Mouse (Mus musculus) hindbrain, embryonic 14.5 days (tissue): ENCODE data around the gene Hmg20a. TPM values are rescaled to one million over a fixed set of nuclear protein-coding genes. Genes with fewer than 3 reads are reported as not detected.

ENCODE experiments used
- ATAC-seq: fragments of 200-750 bp; cut with Nextera tagmentation; 2 replicates; pipeline ENCODE4 v1.8.0; 2017; ENCODE audit warnings: moderate number of reproducible peaks, mild to moderate bottlenecking, moderate TSS enrichment, moderate library complexity; ENCODE audit not compliant: low FRiP score
- DNase-seq: peaks from one replicate; pipeline ENCODE4 v3.0.0-alpha.2; 2015; ENCODE audit warnings: low spot score
- H3K27ac ChIP-seq: fragments of 300-500 bp; sonication (generic); 2 replicates; pipeline ENCODE4 v1.5.1; 2014; ENCODE audit warnings: mild to moderate bottlenecking, moderate library complexity
- H3K27me3 ChIP-seq: fragments of 300-500 bp; sonication (generic); 2 replicates; pipeline ENCODE4 v1.6.1; 2014; ENCODE audit warnings: mild to moderate bottlenecking, low read length, mixed read lengths; ENCODE audit not compliant: control insufficient read depth, insufficient read depth
- H3K36me3 ChIP-seq: fragments of 300-500 bp; sonication (generic); replicated peaks from 2 replicates; pipeline ENCODE4 v1.6.1; 2014; ENCODE audit not compliant: control insufficient read depth, insufficient read depth
- H3K4me1 ChIP-seq: fragments of 300-500 bp; sonication (generic); replicated peaks from 2 replicates; pipeline ENCODE4 v1.6.1; 2014; ENCODE audit warnings: antibody characterized with exemption, low read length, mixed read lengths; ENCODE audit not compliant: control insufficient read depth, insufficient read depth
- H3K4me2 ChIP-seq: fragments of 300-500 bp; sonication (generic); replicated peaks from 2 replicates; pipeline ENCODE4 v1.6.1; 2014; ENCODE audit warnings: mild to moderate bottlenecking, moderate library complexity
- H3K4me3 ChIP-seq: fragments of 300-500 bp; sonication (generic); replicated peaks from 2 replicates; pipeline ENCODE4 v1.5.1; 2014; ENCODE audit warnings: mild to moderate bottlenecking, low read length
- H3K9ac ChIP-seq: fragments of 300-500 bp; sonication (generic); 2 replicates; pipeline ENCODE4 v1.6.1; 2014
- H3K9me3 ChIP-seq: fragments of 300-500 bp; sonication (generic); 2 replicates; pipeline ENCODE4 v1.6.1; 2016; ENCODE audit warnings: low read length; ENCODE audit not compliant: control insufficient read depth
- WGBS: fragments of 180-500 bp; shearing (Covaris S2); extraction: QIAGEN DNeasy Blood & Tissue Kit; methylation state at CpG from one replicate; pipeline ENCODE4 v1.1.7; 2014; 5-methylcytosine and 5-hydroxymethylcytosine counted together
- polyA plus RNA-seq: library from polyadenylated mRNA; unstranded; fragments of >200 nt; fragmentation: Nextera tagmentation; extraction: Ambion mirVana; gene quantifications from 2 replicates; pipeline ENCODE4 v1.2.1, GENCODE M21; 2014

Hmg20a gene
- polyA plus RNA-seq, 1 experiment from 2014 or later, result 75.7 TPM

DNA sequence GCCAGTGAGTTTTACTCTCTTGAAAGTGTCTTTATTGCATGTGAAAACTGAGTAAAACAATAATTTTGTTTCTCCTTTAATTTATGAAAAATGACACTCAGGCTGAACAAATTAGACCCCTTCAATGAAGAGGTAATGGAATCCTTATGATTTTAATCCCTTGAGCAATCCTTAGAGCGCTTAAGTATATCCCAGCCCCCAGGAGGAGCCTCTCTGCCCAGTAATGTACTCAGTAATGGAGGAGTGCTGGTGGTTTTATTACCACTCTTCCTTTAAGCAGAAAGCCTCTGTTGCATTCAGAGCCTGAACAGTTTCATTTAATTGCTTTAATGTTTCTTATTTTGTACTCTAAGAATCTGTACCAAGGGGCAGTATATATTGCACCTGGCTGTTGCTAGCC is 67.0 kb downstream of the Hmg20a start:
- Histone ChIP-seq H3K4me2 (no peak overlapping the region), H3K9me3 (no peaks in the 10 kb centered on the region), H3K4me3 (no peak overlapping the region), H3K9ac (no peak overlapping the region), H3K4me1 (0 out of 2 replicates have a peak, but pooled peaks cover 4% of the 10 kb centered on the region), H3K36me3 (peaks cover 57% of the 10 kb centered on the region), H3K27ac (0 out of 2 replicates have a peak overlapping the region, but pooled peaks have one; percentile 14), H3K27me3 (no peaks in the 10 kb centered on the region)
- ATAC-seq (no peak), DNase-seq (no peak)
- 69% methylated on average over 1 of the region's 1 CpGs for WGBS

DNA sequence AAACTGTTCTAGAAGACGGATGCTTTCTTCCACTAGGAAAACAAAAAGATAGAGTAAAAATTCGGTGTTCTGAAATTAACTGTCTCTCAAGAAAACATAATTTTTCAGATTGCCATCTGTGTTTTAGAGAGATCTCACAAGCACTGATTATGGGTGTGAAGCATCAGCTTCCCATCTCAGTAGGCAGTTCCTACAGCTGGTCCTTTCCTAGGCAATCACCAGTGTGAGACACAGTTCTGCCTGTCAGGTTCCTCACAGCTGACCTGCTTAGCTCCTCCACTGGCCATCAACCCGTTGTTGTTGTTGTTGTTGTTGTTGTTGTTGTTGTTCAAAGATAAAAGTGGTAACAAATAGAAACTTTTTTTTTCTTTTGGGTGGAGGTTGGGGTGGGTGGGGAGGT is 67.7 kb downstream of the Hmg20a start:
- H3K4me2 ChIP-seq, result no peak overlapping the region
- WGBS, result 87% methylated on average over 3 of the region's 3 CpGs
- H3K36me3 ChIP-seq, result peaks cover 64% of the 10 kb centered on the region
- no peaks in the 10 kb centered on the region for H3K27me3 ChIP-seq
- H3K9ac ChIP-seq, result no peak overlapping the region
- no peak for ATAC-seq
- no peak overlapping the region for H3K27ac ChIP-seq
- 0 out of 2 replicates have a peak, but pooled peaks cover 4% of the 10 kb centered on the region for H3K4me1 ChIP-seq
- no peak overlapping the region for H3K4me3 ChIP-seq
- H3K9me3 ChIP-seq, result no peaks in the 10 kb centered on the region
- no peak for DNase-seq

GRCm38 (mm10) chr9:56487651-56488050 is 69.2 kb downstream of the Hmg20a start:
- Histone ChIP-seq H3K4me2 (no peak overlapping the region), H3K36me3 (peaks cover 68% of the 10 kb centered on the region), H3K9ac (no peak overlapping the region), H3K9me3 (no peaks in the 10 kb centered on the region), H3K4me1 (0 out of 2 replicates have a peak, but pooled peaks cover 11% of the 10 kb centered on the region), H3K27me3 (no peaks in the 10 kb centered on the region), H3K4me3 (no peak overlapping the region), H3K27ac (no peak overlapping the region)
- 96% methylated on average over 3 of the region's 3 CpGs for WGBS
- no peak for ATAC-seq
- DNase-seq, result no peak

DNA sequence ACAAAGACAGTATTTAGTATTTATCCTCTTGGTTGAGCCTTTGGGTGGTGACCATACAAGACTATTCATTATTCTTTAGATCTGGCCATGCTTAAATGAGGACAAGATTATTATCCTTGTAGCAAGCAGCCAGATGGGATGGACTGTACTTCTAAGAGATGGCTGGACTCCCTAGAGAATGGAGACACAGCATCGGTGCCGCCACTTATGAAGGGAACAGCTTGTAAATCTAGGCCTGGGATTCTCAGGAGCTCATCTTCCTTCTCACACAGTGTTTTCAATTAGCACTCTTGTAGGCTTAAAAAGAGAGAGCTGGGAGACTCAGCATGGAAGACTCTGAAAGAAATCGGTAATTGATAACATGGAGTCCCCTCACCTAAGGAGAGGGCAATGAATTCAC is 74.0 kb downstream of the Hmg20a start:
- no peak overlapping the region for H3K4me2 ChIP-seq
- ATAC-seq, result no peak
- 35% methylated on average over 3 of the region's 3 CpGs for WGBS
- H3K9me3 ChIP-seq, result no peaks in the 10 kb centered on the region
- no peak overlapping the region for H3K9ac ChIP-seq
- peak overlapping the region; percentile 54; the same call in 1 of the 2 replicates for H3K27ac ChIP-seq
- DNase-seq, result no peak
- H3K4me3 ChIP-seq, result no peak overlapping the region
- no peaks in the 10 kb centered on the region for H3K27me3 ChIP-seq
- peaks cover 64% of the 10 kb centered on the region for H3K36me3 ChIP-seq
- H3K4me1 ChIP-seq, result peaks cover 25% of the 10 kb centered on the region; the same call in 1 of the 2 replicates

DNA sequence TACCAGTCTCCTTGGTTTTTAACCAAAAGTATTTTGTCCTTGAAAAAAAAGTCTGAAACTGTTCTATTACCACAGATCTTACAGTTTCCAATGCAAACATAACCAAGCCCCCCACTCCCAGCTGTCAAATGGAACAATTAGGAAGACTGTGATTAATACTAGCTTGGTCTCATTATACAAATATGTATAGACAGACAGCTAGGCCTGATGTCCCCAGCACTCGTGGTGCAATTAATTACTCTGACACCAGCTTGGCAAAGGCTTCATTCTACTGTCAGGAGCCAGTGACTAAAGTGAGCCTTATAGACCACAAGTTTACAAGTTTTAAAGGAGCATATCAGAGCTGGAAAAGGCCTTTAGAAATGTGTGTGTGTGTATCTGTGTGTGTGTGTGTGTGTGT is 74.5 kb downstream of the Hmg20a start:
- H3K9ac ChIP-seq, result no peak overlapping the region
- DNase-seq, result peak; percentile 61
- peaks cover 60% of the 10 kb centered on the region for H3K36me3 ChIP-seq
- H3K9me3 ChIP-seq, result no peaks in the 10 kb centered on the region
- H3K4me1 ChIP-seq, result peaks cover 25% of the 10 kb centered on the region
- 31% methylated on average over 1 of the region's 1 CpGs for WGBS
- ATAC-seq, result peak; percentile 43; the same call in 1 of the 2 replicates
- H3K4me2 ChIP-seq, result no peak overlapping the region
- no peaks in the 10 kb centered on the region for H3K27me3 ChIP-seq
- no peak overlapping the region for H3K4me3 ChIP-seq
- peak overlapping the region; percentile 54; the same call in 1 of the 2 replicates for H3K27ac ChIP-seq

DNA sequence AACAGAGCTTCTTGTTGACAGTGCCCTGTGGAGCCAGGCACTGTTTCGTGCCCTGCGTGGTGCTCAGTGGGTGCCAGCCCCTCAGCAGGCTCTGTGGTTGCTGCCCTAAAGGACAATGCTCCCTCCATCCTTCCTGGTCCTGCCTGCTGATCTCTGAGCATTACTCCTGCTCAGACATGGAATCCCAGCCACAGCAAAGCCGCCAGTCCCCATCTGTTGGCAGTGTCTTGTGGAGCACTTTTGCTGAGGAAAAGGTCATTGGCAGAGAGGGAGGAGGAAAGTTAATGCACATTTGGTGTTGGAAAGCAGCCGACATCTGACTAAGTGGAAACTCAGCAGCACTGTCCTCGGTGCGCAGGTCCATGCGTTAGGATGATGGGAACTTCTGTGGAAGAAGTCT is 76.7 kb downstream of the Hmg20a start:
- H3K36me3 ChIP-seq, result peaks cover 39% of the 10 kb centered on the region
- peaks cover 25% of the 10 kb centered on the region for H3K4me1 ChIP-seq
- H3K27me3 ChIP-seq, result no peaks in the 10 kb centered on the region
- ATAC-seq, result no peak
- no peak overlapping the region for H3K4me3 ChIP-seq
- H3K9ac ChIP-seq, result no peak overlapping the region
- no peak for DNase-seq
- 29% methylated on average over 7 of the region's 7 CpGs for WGBS
- H3K9me3 ChIP-seq, result no peaks in the 10 kb centered on the region
- H3K27ac ChIP-seq, result peak overlapping the region; percentile 51; the same call in 1 of the 2 replicates
- no peak overlapping the region for H3K4me2 ChIP-seq

DNA sequence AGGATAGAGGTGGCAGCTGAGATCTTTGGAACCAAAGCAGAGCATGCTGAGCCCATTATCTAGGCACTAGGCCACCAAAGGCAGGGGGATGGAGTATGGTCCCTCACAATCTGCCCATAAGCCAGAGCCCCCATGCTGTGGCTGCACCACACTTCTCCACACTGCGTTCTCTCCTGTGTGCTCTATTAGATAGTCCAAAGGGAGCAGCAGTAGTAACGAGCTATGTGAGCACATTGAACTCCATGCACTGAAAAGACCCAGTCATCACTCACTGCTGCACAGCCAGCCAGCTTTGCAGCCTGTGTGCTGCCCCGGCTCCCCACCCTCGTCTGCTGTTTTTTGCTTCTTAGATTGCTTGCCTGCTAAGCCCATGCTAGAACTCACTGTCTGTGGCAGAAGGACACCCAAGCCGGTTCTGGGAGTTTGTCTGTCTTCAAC is 77.4 kb downstream of the Hmg20a start:
- no peak overlapping the region for H3K4me3 ChIP-seq
- WGBS, result 25% methylated on average over 5 of the region's 5 CpGs
- H3K36me3 ChIP-seq, result peaks cover 32% of the 10 kb centered on the region
- no peak overlapping the region for H3K9ac ChIP-seq
- H3K27me3 ChIP-seq, result no peaks in the 10 kb centered on the region
- H3K4me1 ChIP-seq, result peaks cover 25% of the 10 kb centered on the region
- DNase-seq (no peak), ATAC-seq (no peak)
- H3K4me2 ChIP-seq, result no peak overlapping the region
- peak overlapping the region; percentile 32 for H3K27ac ChIP-seq
- H3K9me3 ChIP-seq, result no peaks in the 10 kb centered on the region

DNA sequence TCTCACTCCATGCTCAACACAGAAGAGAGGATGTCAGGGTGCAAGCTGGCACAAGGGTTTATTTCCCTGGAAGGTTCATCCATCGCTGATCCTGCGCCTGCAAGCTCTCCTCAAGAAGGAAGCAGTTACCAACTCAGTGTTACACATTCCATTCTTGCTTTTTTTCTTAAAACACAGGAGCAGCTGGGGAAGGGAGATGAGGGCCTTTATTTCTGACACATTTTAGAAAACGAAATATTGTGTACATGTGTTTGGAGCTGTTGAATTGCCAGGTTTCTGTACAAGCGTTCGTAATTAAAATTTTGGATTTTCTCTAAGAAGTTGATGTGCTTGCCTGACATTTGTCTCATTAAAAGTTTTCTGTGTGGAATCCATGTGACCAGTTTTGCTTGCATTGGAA is 78.2 kb downstream of the Hmg20a start:
- 0 out of 2 replicates have a peak overlapping the region, but pooled peaks have one; percentile 32 for H3K27ac ChIP-seq

DNA sequence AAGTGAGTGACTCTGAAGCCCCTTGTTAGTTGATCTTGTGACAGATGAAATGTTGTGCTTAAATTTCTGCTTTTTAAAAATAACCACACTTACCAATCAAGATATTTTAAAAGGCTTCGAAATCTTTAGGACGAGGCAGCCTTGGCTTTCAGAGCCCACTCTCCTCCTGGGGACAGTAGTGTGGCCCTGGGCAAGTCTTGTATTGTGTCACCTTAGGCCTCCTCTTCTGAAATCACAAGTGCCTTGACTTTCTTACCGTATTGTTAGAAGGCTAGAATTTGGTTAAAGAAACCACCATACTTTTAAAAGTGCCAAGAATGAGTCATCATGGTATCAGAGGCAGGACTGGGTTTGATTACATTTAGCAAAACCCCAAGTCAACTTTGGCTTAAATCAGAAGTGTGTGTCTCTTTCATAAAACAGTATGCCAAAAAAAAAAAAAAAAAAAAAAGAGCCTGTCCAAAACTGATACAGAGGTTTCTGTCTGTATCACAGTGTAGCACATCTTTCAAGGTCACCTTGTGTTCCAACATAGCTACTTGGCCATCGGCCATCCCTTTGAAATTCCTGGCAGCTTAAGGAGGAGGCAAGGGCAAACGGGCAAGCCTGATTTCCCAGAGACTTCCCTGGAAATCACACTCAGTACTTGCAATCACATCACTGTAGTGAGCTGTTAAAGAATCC is 78.9 kb downstream of the Hmg20a start:
- Histone ChIP-seq H3K4me1 (peaks cover 31% of the 10 kb centered on the region), H3K27me3 (no peaks in the 10 kb centered on the region), H3K4me3 (no peak overlapping the region), H3K36me3 (peaks cover 17% of the 10 kb centered on the region), H3K27ac (no peak overlapping the region; the same call in 1 of the 2 replicates), H3K9me3 (no peaks in the 10 kb centered on the region), H3K9ac (no peak overlapping the region), H3K4me2 (no peak overlapping the region)
- 71% methylated on average over 5 of the region's 5 CpGs for WGBS
- DNase-seq (no peak), ATAC-seq (no peak)

More for the DNA sequence above, 78.2 kb downstream of the Hmg20a start:
- no peak overlapping the region for H3K4me2 ChIP-seq
- H3K27me3 ChIP-seq, result no peaks in the 10 kb centered on the region
- no peaks in the 10 kb centered on the region for H3K9me3 ChIP-seq
- WGBS, result 89% methylated on average over 5 of the region's 5 CpGs
- DNase-seq (no peak), ATAC-seq (no peak)
- peaks cover 25% of the 10 kb centered on the region for H3K36me3 ChIP-seq
- no peak overlapping the region for H3K4me3 ChIP-seq
- H3K4me1 ChIP-seq, result peaks cover 26% of the 10 kb centered on the region
- no peak overlapping the region for H3K9ac ChIP-seq
